Mouse (Mus musculus) kidney, postnatal 10 days (tissue): ENCODE data around the gene Rinl.

ENCODE experiments used
- DNase-seq: peaks from one replicate; pipeline ENCODE4 v3.0.0; 2021; ENCODE audit warnings: mixed read lengths

Rinl gene

DNA sequence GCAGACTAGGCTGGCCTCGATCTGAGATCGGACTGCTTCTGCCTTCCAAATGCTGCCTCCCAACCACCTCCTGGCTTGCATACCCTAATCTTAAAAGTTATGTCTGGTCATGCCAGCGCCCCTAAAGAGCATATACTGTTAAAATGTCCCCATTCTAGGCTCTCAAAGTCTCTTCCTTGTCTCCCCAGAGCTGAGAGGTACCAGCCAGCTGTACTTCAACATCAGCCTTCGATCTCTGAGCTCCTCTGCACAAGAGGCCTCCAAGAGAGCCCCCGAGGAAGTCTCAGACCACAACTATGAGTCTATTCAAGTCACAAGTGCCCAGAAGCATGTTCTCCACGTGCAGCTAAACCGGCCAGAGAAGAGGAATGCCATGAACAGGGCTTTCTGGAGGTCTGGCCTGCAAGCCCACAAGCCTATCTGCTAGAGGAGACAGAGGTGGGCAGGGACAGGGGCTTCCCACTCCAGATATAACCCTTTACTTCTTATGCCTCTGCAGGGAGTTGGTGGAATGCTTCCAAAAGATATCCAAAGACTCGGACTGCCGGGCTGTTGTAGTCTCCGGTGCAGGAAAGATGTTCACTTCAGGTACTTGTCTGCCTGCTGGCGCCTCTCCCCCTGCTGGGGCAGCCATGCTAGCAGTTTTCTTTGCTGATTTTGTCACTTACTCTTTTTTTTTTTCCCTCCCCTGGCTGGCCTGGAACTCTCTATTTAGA lies 37.1 kb downstream of the Rinl start:
- peak; percentile 61 for DNase-seq

- DNase-seq: peak; percentile 19
Observed at GRCm38 (mm10) chr7:28826402-28826772, 37.6 kb downstream of the Rinl start.

DNA sequence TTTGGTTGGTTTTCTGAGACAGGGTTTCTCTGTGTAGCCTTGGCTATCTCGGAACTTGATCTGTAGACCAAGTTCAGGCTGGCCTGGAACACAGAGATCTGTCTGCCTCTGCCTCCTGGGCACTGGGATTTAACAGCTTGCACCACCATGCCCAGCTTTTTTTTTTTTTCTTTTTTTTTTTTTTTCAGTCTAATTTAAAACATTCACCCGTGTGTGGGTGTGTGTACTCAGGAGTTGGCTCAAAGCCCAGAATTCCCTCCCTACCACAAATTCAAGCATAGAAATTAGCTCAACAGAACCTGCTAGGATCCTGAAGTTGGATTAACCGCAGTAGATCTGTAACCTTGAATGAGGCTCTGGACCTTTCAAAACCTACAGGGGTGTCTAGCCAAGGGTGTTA lies 38.6 kb downstream of the Rinl start:
- DNase-seq: peak; percentile 73

- DNase-seq: no peak
Observed at GRCm38 (mm10) chr7:28829821-28830220, 41.1 kb downstream of the Rinl start.

DNA sequence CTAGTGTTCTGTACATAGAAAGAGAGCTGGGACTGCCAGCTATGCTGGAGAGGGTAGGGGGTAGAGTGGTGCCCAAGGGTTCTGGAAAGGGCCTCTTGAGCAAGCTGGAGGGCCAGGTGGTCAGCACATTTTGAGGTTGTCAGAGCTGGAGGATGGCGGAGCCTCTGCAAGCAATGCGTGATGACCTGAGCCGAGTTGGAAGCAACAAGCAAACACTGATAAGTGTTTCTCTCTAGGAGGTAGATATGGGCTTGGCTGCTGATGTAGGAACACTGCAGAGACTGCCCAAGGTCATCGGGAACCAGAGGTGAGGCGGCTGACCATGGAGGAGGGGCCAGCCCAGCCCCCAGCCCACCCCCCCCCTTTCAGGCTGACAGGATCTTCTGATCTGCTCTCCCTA lies 42.2 kb downstream of the Rinl start:
- DNase-seq: no peak

DNA sequence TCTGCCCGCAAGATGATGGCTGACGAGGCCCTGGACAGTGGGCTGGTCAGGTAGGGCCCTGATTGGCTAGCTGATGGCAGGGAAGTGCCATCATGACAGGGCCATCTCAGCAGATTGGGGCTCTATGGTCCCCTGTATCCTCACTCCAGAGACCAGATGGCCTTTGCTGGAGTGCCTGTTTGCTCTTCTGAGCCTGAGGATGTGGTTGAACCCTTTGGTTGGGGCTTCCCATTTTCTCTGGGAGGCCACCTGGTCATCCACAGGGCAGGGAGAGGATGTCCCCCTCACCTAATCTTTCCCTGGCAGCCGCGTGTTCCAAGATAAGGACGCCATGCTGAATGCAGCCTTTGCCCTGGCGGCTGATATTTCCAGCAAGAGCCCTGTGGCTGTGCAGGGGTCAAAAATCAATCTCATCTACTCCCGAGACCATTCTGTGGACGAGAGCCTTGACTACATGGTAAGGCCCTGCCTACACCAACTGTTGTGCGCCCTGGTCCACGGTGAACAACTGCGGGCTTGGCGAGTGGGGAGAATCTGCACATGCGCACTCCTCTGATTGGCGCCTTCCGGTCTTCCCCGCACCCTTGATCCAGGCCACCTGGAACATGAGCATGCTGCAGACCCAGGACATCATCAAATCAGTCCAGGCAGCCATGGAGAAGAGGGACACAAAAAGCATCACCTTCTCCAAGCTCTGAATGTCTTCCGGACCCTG lies 42.8 kb downstream of the Rinl start:
- DNase-seq: no peak

DNA sequence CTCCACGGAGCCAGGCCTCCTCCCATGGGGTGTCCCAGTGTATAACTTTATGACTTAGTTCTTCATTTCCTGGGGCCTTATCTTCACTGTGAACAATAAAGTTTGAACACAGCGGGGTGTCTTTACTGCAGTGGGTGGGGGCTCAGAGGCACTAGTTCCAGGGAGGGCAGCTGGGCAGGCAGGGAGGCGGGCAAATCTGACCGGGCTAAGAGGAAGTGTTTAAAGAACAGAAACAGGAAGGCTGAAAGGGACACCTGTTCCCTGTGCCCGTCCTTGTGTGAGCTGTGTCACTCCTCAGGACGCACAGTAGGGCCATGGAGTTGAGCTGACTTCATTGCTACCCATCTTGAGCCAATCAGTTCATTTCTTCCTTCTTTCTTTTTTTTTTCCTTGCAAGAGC lies 43.4 kb downstream of the Rinl start:
- no peak for DNase-seq

DNA sequence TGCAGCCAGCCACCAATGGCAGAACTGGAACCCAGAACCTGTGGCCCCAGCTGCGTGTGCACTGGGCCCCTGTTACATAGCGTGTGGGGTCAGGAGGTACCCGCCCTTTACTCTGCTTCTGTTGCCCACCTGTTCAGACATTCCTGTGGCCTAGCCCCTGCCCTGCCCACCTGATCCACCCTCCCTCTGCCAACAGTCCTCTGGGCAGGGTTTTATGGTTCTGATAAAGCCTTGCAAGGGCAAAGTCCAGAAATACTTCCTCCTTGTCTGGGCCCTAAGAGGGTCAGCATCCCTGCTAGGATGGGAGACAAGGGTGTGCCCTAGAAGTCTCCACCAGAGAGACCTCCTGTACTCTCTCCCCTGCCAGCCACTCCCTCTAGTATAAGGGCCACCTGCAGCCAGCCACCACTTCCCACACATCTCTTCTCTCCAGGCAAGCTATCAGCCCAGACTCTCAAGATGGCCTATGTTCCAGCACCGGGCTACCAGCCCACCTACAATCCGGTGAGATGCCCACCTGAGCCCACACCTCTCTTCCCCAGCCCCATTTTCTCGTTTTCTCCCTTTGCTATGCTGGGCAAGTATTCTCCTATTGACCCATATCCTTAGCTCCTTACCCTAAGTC lies 45.1 kb downstream of the Rinl start, which contains the start of gene Lgals4:
Lgals4 (plus strand) TSS at position 132 of the 625 bp plus-strand sequence.
- no peak for DNase-seq

DNA sequence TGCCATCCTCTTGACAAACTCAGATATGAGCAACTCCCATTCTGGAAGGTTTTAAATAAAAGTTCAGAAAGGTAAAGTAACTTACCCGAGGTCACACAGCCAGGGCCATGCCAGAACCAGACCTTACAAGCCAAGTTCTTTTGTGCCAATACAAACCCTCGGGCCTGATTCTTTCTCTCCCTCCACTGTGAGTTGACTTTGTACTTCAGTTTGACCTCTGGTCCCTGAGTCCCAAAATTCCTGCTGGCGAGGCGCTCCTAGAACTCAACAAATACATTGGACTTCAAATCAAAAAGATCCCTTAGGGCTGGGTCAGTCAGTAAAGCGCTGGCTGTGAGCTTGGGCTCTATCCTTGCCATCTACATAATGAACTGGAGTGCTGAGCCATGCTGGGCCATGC lies 48.2 kb downstream of the Rinl start:
- DNase-seq: no peak

DNA sequence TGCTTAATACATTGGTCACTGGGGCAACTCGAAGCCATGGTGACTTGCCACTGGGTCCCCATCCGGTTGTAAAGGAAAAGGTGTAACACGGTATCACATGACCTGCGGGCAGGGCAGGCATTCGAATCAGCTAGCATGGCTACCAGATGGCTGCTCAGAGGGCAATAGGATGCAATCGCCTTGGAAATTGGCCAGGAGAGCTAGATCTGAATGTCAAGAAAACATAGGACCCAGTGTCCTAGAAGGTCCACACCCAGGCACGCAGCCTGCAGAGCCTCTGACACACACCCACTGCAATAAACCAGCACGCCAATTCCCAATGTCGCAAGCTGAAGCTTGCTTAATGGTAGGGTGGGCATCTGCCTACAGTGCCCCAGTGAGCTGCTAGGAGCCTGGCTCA lies 49.6 kb downstream of the Rinl start:
- DNase-seq: no peak

DNA sequence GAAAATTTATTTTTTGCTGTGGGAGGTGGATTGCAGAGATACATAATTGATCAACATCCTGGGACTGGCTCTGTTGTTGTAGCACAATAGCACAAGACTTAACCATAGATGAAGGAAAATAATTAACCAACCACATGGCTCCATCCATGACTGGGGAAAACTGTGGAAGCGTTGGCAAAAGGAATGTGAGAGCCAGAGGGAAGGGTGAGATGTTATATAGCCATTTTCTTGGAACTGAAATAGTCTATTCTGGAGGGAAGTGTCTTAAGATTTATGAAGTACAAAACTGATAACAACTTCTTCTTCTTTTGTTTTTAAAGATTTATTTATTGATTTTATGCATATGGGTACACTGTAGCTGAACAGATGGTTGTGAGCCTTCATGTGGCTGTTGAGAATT lies 58.5 kb downstream of the Rinl start:
- no peak for DNase-seq
